Mouse (Mus musculus) G1E (cell line): ENCODE data around the gene Rnf181. TPM values are rescaled to one million over a fixed set of nuclear protein-coding genes. Genes with fewer than 3 reads are reported as not detected.

Experiments used
- ATAC-seq: 2 replicates; pipeline ENCODE4 v1.8.0; 2016; ENCODE audit warnings: mild to moderate bottlenecking; ENCODE audit not compliant: insufficient number of reproducible peaks, poor library complexity, low FRiP score, severe bottlenecking; ENCODE audit errors: extremely low read depth
- DNase-seq: peaks from one replicate; pipeline ENCODE4 v3.0.0; 2012; ENCODE audit warnings: low spot score
- H3K27me3 ChIP-seq: 2 replicates; pipeline ENCODE4 v1.6.1; 2012; ENCODE audit warnings: mild to moderate bottlenecking, low read length, inconsistent platforms; ENCODE audit not compliant: insufficient read depth
- H3K36me3 ChIP-seq: replicated peaks from 2 replicates; pipeline ENCODE3; 2012; ENCODE audit warnings: mild to moderate bottlenecking, inconsistent platforms
- H3K4me1 ChIP-seq: 2 replicates; pipeline ENCODE4 v1.6.1; 2012; ENCODE audit warnings: low read depth, low read length, inconsistent platforms, mixed read lengths; ENCODE audit not compliant: insufficient read depth
- H3K4me3 ChIP-seq: 2 replicates; pipeline ENCODE4 v1.5.1; 2012; ENCODE audit warnings: low read depth, mild to moderate bottlenecking, inconsistent platforms, low read length, moderate library complexity, mixed read lengths
- H3K9me3 ChIP-seq: replicated peaks from 2 replicates; pipeline ENCODE4 v1.6.1; 2012; ENCODE audit warnings: inconsistent platforms
- CTCF ChIP-seq: IDR thresholded peaks from 2 replicates; pipeline ENCODE4 v1.5.1; 2012; ENCODE audit warnings: low read depth, low read length, inconsistent platforms, mixed read lengths
- GATA1 ChIP-seq: IDR thresholded peaks from 2 replicates; pipeline ENCODE4 v1.6.1; 2012; ENCODE audit warnings: borderline replicate concordance, low read length, inconsistent platforms, mixed read lengths
- GATA2 ChIP-seq: IDR thresholded peaks from 2 replicates; pipeline ENCODE4 v1.6.1; 2012; ENCODE audit warnings: low read depth, low read length, inconsistent platforms, borderline replicate concordance
- POLR2AphosphoS5 ChIP-seq: IDR thresholded peaks from 2 replicates; pipeline ENCODE4 v1.6.1; 2012; ENCODE audit warnings: low read depth, low read length, inconsistent platforms; ENCODE audit not compliant: insufficient replicate concordance
- TAL1 ChIP-seq: conservative IDR thresholded peaks from 2 replicates; pipeline ENCODE4 v1.6.1; 2012; ENCODE audit warnings: low read depth, low read length, inconsistent platforms, mixed read lengths
- polyA plus RNA-seq: library from polyadenylated mRNA; stranded (reverse); fragments of >175 nt; gene quantifications from 2 replicates; pipeline ENCODE4 v1.2.3, GENCODE M21; 2012
- total RNA-seq, 2 experiments: library from RNA; stranded (forward) in 1 of 2; stranded (reverse) in 1 of 2; fragments of 200-1000 nt in 1 of 2; fragments of >200 nt in 1 of 2; fragmentation: Nextera tagmentation in 1 of 2; gene quantifications; 2 replicates each; pipeline ENCODE4 v1.2.3; 2014 to 2017

Gene Rnf181
- total and polyA plus RNA-seq, 3 experiments: 153 to 244 (median 165) TPM

GRCm38 (mm10) chr6:72357164-72358079, 9.3 kb downstream of the Rnf181 start:
- Histone ChIP-seq H3K4me3 (peak overlapping the region; percentile 54; the same call in 1 of the 2 replicates), H3K36me3 (peaks cover 76% of the 10 kb centered on the region), H3K4me1 (peaks cover 89% of the 10 kb centered on the region), H3K9me3 (no peaks in the 10 kb centered on the region), H3K27me3 (peaks cover 9% of the 10 kb centered on the region; the same call in 1 of the 2 replicates)
- ATAC-seq: peak; percentile 67
- TF ChIP-seq POLR2AphosphoS5: no peak
- TF ChIP-seq TAL1: peak; percentile 89
- no peak for TF ChIP-seq GATA1
- DNase-seq: peak; percentile 68

GRCm38 (mm10) chr6:72356001-72356532, 10.7 kb downstream of the Rnf181 start:
- Histone ChIP-seq H3K4me1 (peaks cover 92% of the 10 kb centered on the region), H3K27me3 (peaks cover 9% of the 10 kb centered on the region; the same call in 1 of the 2 replicates), H3K9me3 (no peaks in the 10 kb centered on the region), H3K36me3 (peaks cover 79% of the 10 kb centered on the region), H3K4me3 (peak overlapping the region; percentile 73; the same call in 1 of the 2 replicates)
- DNase-seq: no peak
- no peak for ATAC-seq
- TF ChIP-seq POLR2AphosphoS5 (no peak), TAL1 (no peak), CTCF (no peak), GATA2 (no peak), GATA1 (no peak)

GRCm38 (mm10) chr6:72355066-72355911, 11.5 kb downstream of the Rnf181 start, which contains the start of gene Tmem150a:
Gene Tmem150a (plus strand): TSS chr6:72355447.
- Histone ChIP-seq H3K27me3 (peaks cover 9% of the 10 kb centered on the region; the same call in 1 of the 2 replicates), H3K4me1 (peaks cover 92% of the 10 kb centered on the region), H3K9me3 (no peaks in the 10 kb centered on the region), H3K36me3 (peaks cover 79% of the 10 kb centered on the region), H3K4me3 (peak within 1 kb of the TSS; percentile 73)
- peak; percentile 62 for DNase-seq
- TF ChIP-seq GATA2 (no peak), POLR2AphosphoS5 (no peak), GATA1 (no peak), CTCF (no peak)
- ATAC-seq: no peak

GRCm38 (mm10) chr6:72354025-72354424, 12.7 kb downstream of the Rnf181 start:
- DNase-seq (no peak), ATAC-seq (no peak)
- H3K4me1 ChIP-seq: peaks cover 93% of the 10 kb centered on the region
- peaks cover 9% of the 10 kb centered on the region; the same call in 1 of the 2 replicates for H3K27me3 ChIP-seq
- peaks cover 79% of the 10 kb centered on the region for H3K36me3 ChIP-seq
- TF ChIP-seq GATA1: no peak
- TF ChIP-seq CTCF: no peak
- TF ChIP-seq TAL1: no peak
- TF ChIP-seq GATA2: no peak
- no peak for TF ChIP-seq POLR2AphosphoS5
- no peaks in the 10 kb centered on the region for H3K9me3 ChIP-seq
- no peak overlapping the region for H3K4me3 ChIP-seq

- ATAC-seq (no peak), DNase-seq (no peak)
- no peak overlapping the region for H3K4me3 ChIP-seq
- no peak for TF ChIP-seq CTCF
- H3K9me3 ChIP-seq: no peaks in the 10 kb centered on the region
- peaks cover 93% of the 10 kb centered on the region for H3K4me1 ChIP-seq
- peaks cover 78% of the 10 kb centered on the region for H3K36me3 ChIP-seq
- H3K27me3 ChIP-seq: peaks cover 9% of the 10 kb centered on the region; the same call in 1 of the 2 replicates
Measured at GRCm38 (mm10) chr6:72352636-72353405, 13.9 kb downstream of the Rnf181 start.
